Mouse (Mus musculus) gastrocnemius, postnatal 4 days (tissue): Measurements from ENCODE around the gene Nrn1. TPM values are rescaled to one million over a fixed set of nuclear protein-coding genes. Genes with fewer than 3 reads are reported as not detected.

ENCODE experiments used
- DNase-seq, 2 experiments: peaks; one replicate each; pipeline ENCODE4 v3.0.0; 2021 to 2022; ENCODE audit warnings: low spot score in 2 of 2, mixed read lengths in 2 of 2
- total RNA-seq, 2 experiments: library from RNA; stranded (reverse); gene quantifications; 2 replicates each; pipeline ENCODE4 v1.2.3; 2021

Nrn1 gene
- total RNA-seq, 2 experiments from 2014 or later = 3.2 to 6.2 TPM

- no peak for DNase-seq
Measured at GRCm38 (mm10) chr13:36725881-36726280, 9.1 kb downstream of the Nrn1 start.

GRCm38 (mm10) chr13:36724533-36725470, 10.1 kb downstream of the Nrn1 start:
- DNase-seq = peak in 1 of 2 experiments; percentile 18

GRCm38 (mm10) chr13:36723726-36724300, 11.1 kb downstream of the Nrn1 start:
- no peak for DNase-seq

- no peak for DNase-seq
Measured at GRCm38 (mm10) chr13:36722309-36722708, 12.6 kb downstream of the Nrn1 start.

GRCm38 (mm10) chr13:36720297-36721017, 14.5 kb downstream of the Nrn1 start:
- DNase-seq = no peak

- DNase-seq = no peak
Measured at GRCm38 (mm10) chr13:36717376-36717775, 17.6 kb downstream of the Nrn1 start.

- DNase-seq = no peak
Measured at GRCm38 (mm10) chr13:36716708-36717107, 18.2 kb downstream of the Nrn1 start.

- no peak for DNase-seq
Measured at GRCm38 (mm10) chr13:36714101-36714500, 20.8 kb downstream of the Nrn1 start.

- no peak for DNase-seq
Measured at GRCm38 (mm10) chr13:36707088-36707690, 27.7 kb downstream of the Nrn1 start.

- DNase-seq = no peak
Measured at GRCm38 (mm10) chr13:36696351-36696771, 38.6 kb downstream of the Nrn1 start.

- no peak for DNase-seq
Measured at GRCm38 (mm10) chr13:36695516-36696201, 39.3 kb downstream of the Nrn1 start.

- DNase-seq = no peak
Measured at GRCm38 (mm10) chr13:36683581-36683980, 51.4 kb downstream of the Nrn1 start.

GRCm38 (mm10) chr13:36680690-36681355, 54.1 kb downstream of the Nrn1 start:
- no peak for DNase-seq

GRCm38 (mm10) chr13:36679345-36679744, 55.6 kb downstream of the Nrn1 start:
- no peak for DNase-seq
